ENCODE assay signal across 8 mouse cellular contexts in genomic region chr5:75155281-75155680, GRCm38 (mm10). TPM values are rescaled to one million over a fixed set of nuclear protein-coding genes. Genes with fewer than 3 reads are reported as not detected.
A peak's percentile ranks its signal among the peaks of the same experiment; 100 is the strongest.
DNase-seq lines count a peak whose midpoint lies in the region; ATAC-seq and TF ChIP-seq lines count a peak whose summit lies in the region.

No protein-coding gene starts in this region.

- H3K27me3 ChIP-seq in heart, embryonic 12.5 days (replicated peaks) = peaks cover 33% of the 10 kb centered on the region
- H3K27me3 ChIP-seq in C2C12 (ENCODE audit: control insufficient read depth, insufficient read depth, insufficient read length) = peaks cover 4% of the 10 kb centered on the region
- peaks cover 45% of the 10 kb centered on the region for H3K27me3 ChIP-seq in forebrain, embryonic 16.5 days (replicated peaks; ENCODE audit: control insufficient read depth, insufficient read depth, low read length)
- peaks cover 69% of the 10 kb centered on the region for H3K27me3 ChIP-seq in liver, embryonic 15.5 days
- peaks cover 15% of the 10 kb centered on the region for H3K27me3 ChIP-seq in thymus, adult 2 months (ENCODE audit: control insufficient read depth, insufficient read depth, low read length)

- peak overlapping the region; percentile 85 for H3K4me2 ChIP-seq in heart, embryonic 12.5 days
- H3K4me2 ChIP-seq in forebrain, embryonic 16.5 days (ENCODE audit: low read length) = peak overlapping the region; percentile 91
- H3K4me2 ChIP-seq in liver, embryonic 15.5 days = peak overlapping the region; percentile 64; the same call in 1 of the 2 replicates

- H3ac ChIP-seq in C2C12 (ENCODE audit: control insufficient read depth, insufficient read length, low read depth) = no peak overlapping the region

- no peak for TF ChIP-seq CTCF in C2C12 (IDR thresholded peaks at IDR 0.05; ENCODE audit: control insufficient read depth, insufficient read depth, insufficient read length)
- TF ChIP-seq CTCF in thymus, adult 2 months (IDR thresholded peaks at IDR 0.05; ENCODE audit: borderline replicate concordance, control insufficient read depth, extremely low read depth, insufficient read depth, low read length, poor library complexity) = no peak

- peak overlapping the region; percentile 86 for H3K9ac ChIP-seq in heart, embryonic 12.5 days
- H3K9ac ChIP-seq in forebrain, embryonic 16.5 days (replicated peaks; ENCODE audit: low read depth, low read length) = no peak overlapping the region
- H3K9ac ChIP-seq in liver, embryonic 15.5 days = no peak overlapping the region

- no peak for ATAC-seq in heart, embryonic 12.5 days (ENCODE audit: insufficient number of reproducible peaks, low FRiP score)
- no peak for ATAC-seq in forebrain, embryonic 16.5 days
- no peak for ATAC-seq in liver, embryonic 15.5 days (ENCODE audit: insufficient read depth)

- no peaks in the 10 kb centered on the region for H3K36me3 ChIP-seq in heart, embryonic 12.5 days
- H3K36me3 ChIP-seq in C2C12 (ENCODE audit: control insufficient read depth, insufficient read depth) = no peaks in the 10 kb centered on the region
- H3K36me3 ChIP-seq in forebrain, embryonic 16.5 days (ENCODE audit: control insufficient read depth, insufficient read depth) = no peaks in the 10 kb centered on the region
- H3K36me3 ChIP-seq in liver, embryonic 15.5 days (replicated peaks) = no peaks in the 10 kb centered on the region
- H3K36me3 ChIP-seq in thymus, adult 2 months (ENCODE audit: control insufficient read depth, insufficient read depth, low read length) = no peaks in the 10 kb centered on the region

- WGBS in heart, embryonic 12.5 days = 0% methylated on average over 8 of the region's 9 CpGs
- WGBS in forebrain, embryonic 16.5 days = 2% methylated on average over 8 of the region's 9 CpGs
- WGBS in liver, embryonic 15.5 days (ENCODE audit: insufficient replicate concordance) = 3% methylated on average over 7 of the region's 9 CpGs
- WGBS in thymus, adult 2 months = 10% methylated on average over 7 of the region's 9 CpGs

- no peaks in the 10 kb centered on the region for H3K79me2 ChIP-seq in C2C12 (ENCODE audit: control insufficient read depth, insufficient read depth)

- H3K9me3 ChIP-seq in heart, embryonic 12.5 days (replicated peaks) = no peaks in the 10 kb centered on the region
- H3K9me3 ChIP-seq in forebrain, embryonic 16.5 days (ENCODE audit: control insufficient read depth, low read length) = no peaks in the 10 kb centered on the region
- no peaks in the 10 kb centered on the region for H3K9me3 ChIP-seq in liver, embryonic 15.5 days (replicated peaks)

- DNase-seq in heart, adult 18-20 months = no peak
- no peak for DNase-seq in thymus, adult 2 months
- DNase-seq in ovary, postnatal 36 days (ENCODE audit: low spot score) = no peak
- DNase-seq in spleen, adult 18-20 months = no peak

- peak overlapping the region; percentile 86 for H3K27ac ChIP-seq in heart, embryonic 12.5 days (ENCODE audit: poor library complexity, severe bottlenecking)
- H3K27ac ChIP-seq in forebrain, embryonic 16.5 days (ENCODE audit: low read length) = no peak overlapping the region
- H3K27ac ChIP-seq in liver, embryonic 15.5 days (replicated peaks) = no peak overlapping the region
- no peak overlapping the region for H3K27ac ChIP-seq in thymus, adult 2 months (ENCODE audit: control insufficient read depth, insufficient read depth, low read length)

- peak overlapping the region; percentile 55 for H3K4me3 ChIP-seq in heart, embryonic 12.5 days
- peak overlapping the region; percentile 32 for H3K4me3 ChIP-seq in C2C12 (ENCODE audit: insufficient read depth, poor library complexity, severe bottlenecking)
- peak overlapping the region; percentile 49 for H3K4me3 ChIP-seq in forebrain, embryonic 16.5 days (replicated peaks; ENCODE audit: low read length)
- peak overlapping the region; percentile 42 for H3K4me3 ChIP-seq in liver, embryonic 15.5 days (replicated peaks)
- no peak overlapping the region for H3K4me3 ChIP-seq in thymus, adult 2 months (ENCODE audit: control insufficient read depth, insufficient read depth, low read length)

- no peak for TF ChIP-seq POLR2A in thymus, adult 2 months (IDR thresholded peaks at IDR 0.05; ENCODE audit: control insufficient read depth, extremely low read depth, insufficient read depth, low read length, poor library complexity)

- no peaks in the 10 kb centered on the region for H3K79me3 ChIP-seq in C2C12 (ENCODE audit: low read depth)

- peaks cover 32% of the 10 kb centered on the region for H3K4me1 ChIP-seq in heart, embryonic 12.5 days (replicated peaks)
- H3K4me1 ChIP-seq in forebrain, embryonic 16.5 days (replicated peaks; ENCODE audit: control insufficient read depth, insufficient read depth, low read length) = peaks cover 46% of the 10 kb centered on the region
- H3K4me1 ChIP-seq in liver, embryonic 15.5 days (replicated peaks) = peaks cover 19% of the 10 kb centered on the region
- 0 out of 2 replicates have a peak, but pooled peaks cover 4% of the 10 kb centered on the region for H3K4me1 ChIP-seq in thymus, adult 2 months (replicated peaks; ENCODE audit: control insufficient read depth, insufficient read depth, low read length)

TF ChIP-seq in C2C12, 6 proteins besides CTCF, POLR2A, EP300 and RAD21:
- TF ChIP-seq MYOG (IDR thresholded peaks at IDR 0.05; ENCODE audit: control insufficient read depth, extremely low read depth, insufficient read length) (no peak), MYOD1 (IDR thresholded peaks at IDR 0.05; ENCODE audit: control insufficient read depth, insufficient read length, low read depth) (no peak), MAX (IDR thresholded peaks at IDR 0.05) (no peak), CEBPB (IDR thresholded peaks at IDR 0.05; ENCODE audit: low read depth) (no peak), FOSL1 (IDR thresholded peaks at IDR 0.05; ENCODE audit: insufficient read depth, low read length, poor library complexity, severe bottlenecking) (no peak), USF1 (IDR thresholded peaks at IDR 0.05; ENCODE audit: low read depth) (no peak)

RNA-seq across cellular contexts. Expression of gene Pdgfra, which starts 3.2 kb away (rescaled TPM):
- polyA plus RNA-seq in heart, embryonic 12.5 days (2016; fragmentation: Nextera tagmentation; extraction: Ambion mirVana) = 41.2 and 41.3 TPM in 2 replicates
- total RNA-seq in heart, adult 18-20 months (2021) = 10 to 100 TPM; 20.5 to 23.7 TPM
- 1.8 TPM for polyA plus RNA-seq in C2C12 (2012; fragmentation: generic; extraction: Trizol)
- 11.3 and 12.1 TPM in 2 replicates for polyA plus RNA-seq in forebrain, embryonic 16.5 days (2015; fragmentation: Nextera tagmentation; extraction: Ambion mirVana)
- polyA plus RNA-seq in liver, embryonic 15.5 days (2015; fragmentation: Nextera tagmentation; extraction: Ambion mirVana) = 1.3 and 1.7 TPM in 2 replicates
- 1.8 and 3.4 TPM in 2 replicates for polyA plus RNA-seq in thymus, adult 2 months (2012; rRNA removed)
